Mouse (Mus musculus): ENCODE results near the gene Adgrl1.
"Not testable (repeated sequence)": the region's sequence is repeated elsewhere in the genome, so short reads cannot be mapped to it uniquely, and the experiment has no call there.

Adgrl1 gene

GRCm38 (mm10) chr8:83955106-83955957 is 55.4 kb downstream of the Adgrl1 start, which contains the start of the genes Gm10644 and Asf1b:
Gene Gm10644, minus strand, starts transcription at chr8:83955205.
Gene Asf1b, plus strand, starts transcription at chr8:83955507.
- DNase-seq (ENCODE audit: low spot score) = peak; percentile 99

GRCm38 (mm10) chr8:83955958-83956218 is 56.0 kb downstream of the Adgrl1 start:
- no peak for DNase-seq (ENCODE audit: low spot score)

- DNase-seq (ENCODE audit: low spot score) = no peak
These were observed 56.9 kb downstream of the Adgrl1 start for GRCm38 (mm10) chr8:83956789-83957188.

GRCm38 (mm10) chr8:83964015-83964765 is 64.3 kb downstream of the Adgrl1 start:
- no peak for DNase-seq (ENCODE audit: low spot score)

- no peak for DNase-seq (ENCODE audit: low spot score)
These were observed 67.8 kb downstream of the Adgrl1 start for GRCm38 (mm10) chr8:83967701-83968100.

- no peak for DNase-seq (ENCODE audit: low spot score)
These were observed 71.2 kb downstream of the Adgrl1 start for GRCm38 (mm10) chr8:83971121-83971520.

GRCm38 (mm10) chr8:83971661-83972060 is 71.8 kb downstream of the Adgrl1 start:
- no peak for DNase-seq (ENCODE audit: low spot score)

- DNase-seq (ENCODE audit: low spot score) = peak; percentile 99
These were observed 72.5 kb downstream of the Adgrl1 start, which contains the start of gene Prkaca for GRCm38 (mm10) chr8:83972150-83973120. Gene Prkaca, plus strand, starts transcription at chr8:83972993.

GRCm38 (mm10) chr8:83973161-83974031 is 73.5 kb downstream of the Adgrl1 start:
- no peak for DNase-seq (ENCODE audit: low spot score)

GRCm38 (mm10) chr8:83974521-83974920 is 74.6 kb downstream of the Adgrl1 start:
- DNase-seq (ENCODE audit: low spot score) = no peak

GRCm38 (mm10) chr8:83976101-83976630 is 76.3 kb downstream of the Adgrl1 start:
- DNase-seq (ENCODE audit: low spot score) = no peak

GRCm38 (mm10) chr8:83976779-83977350 is 77.0 kb downstream of the Adgrl1 start:
- no peak for DNase-seq (ENCODE audit: low spot score)

- no peak for DNase-seq (ENCODE audit: low spot score)
These were observed 77.7 kb downstream of the Adgrl1 start for GRCm38 (mm10) chr8:83977646-83978045.

- DNase-seq (ENCODE audit: low spot score) = no peak
These were observed 78.3 kb downstream of the Adgrl1 start for GRCm38 (mm10) chr8:83978200-83978599.

- no peak for DNase-seq (ENCODE audit: low spot score)
These were observed 80.3 kb downstream of the Adgrl1 start for GRCm38 (mm10) chr8:83980250-83980649.

- DNase-seq (ENCODE audit: low spot score) = no peak
These were observed 80.9 kb downstream of the Adgrl1 start for GRCm38 (mm10) chr8:83980845-83981244.

GRCm38 (mm10) chr8:83981533-83981932 is 81.6 kb downstream of the Adgrl1 start:
- DNase-seq (ENCODE audit: low spot score) = no peak

GRCm38 (mm10) chr8:83982449-83982848 is 82.5 kb downstream of the Adgrl1 start:
- no peak for DNase-seq (ENCODE audit: low spot score)

- DNase-seq (ENCODE audit: low spot score) = not testable (repeated sequence)
These were observed 83.3 kb downstream of the Adgrl1 start for GRCm38 (mm10) chr8:83983222-83983621.

GRCm38 (mm10) chr8:83989243-83989642 is 89.3 kb downstream of the Adgrl1 start:
- DNase-seq (ENCODE audit: low spot score) = no peak
